7 mouse cellular contexts compared by ENCODE assay signal in genomic region chr11:119219816-119220465, GRCm38 (mm10). TPM values are rescaled to one million over a fixed set of nuclear protein-coding genes. Genes with fewer than 3 reads are reported as not detected.
DNase-seq lines count a peak whose midpoint lies in the region; ATAC-seq lines count a peak whose summit lies in the region.

No protein-coding gene starts in this region.

- H3K4me2 ChIP-seq in heart, embryonic 11.5 days = peak overlapping the region; percentile 40

- no peak overlapping the region for H3K9ac ChIP-seq in heart, embryonic 11.5 days (ENCODE audit: low read depth, low read length)

- intact Hi-C loops in left cerebral cortex, postnatal 4 days (cut with DNase I) = no loop called here

- no peaks in the 10 kb centered on the region for H3K36me3 ChIP-seq in heart, embryonic 11.5 days (ENCODE audit: control insufficient read depth, insufficient read depth, low read length)

- DNase-seq in brain, adult 2 months (ENCODE audit: low read depth, low spot score) = peak; percentile 95
- DNase-seq in cerebellum, postnatal 36 days = peak; percentile 91 to 94
- DNase-seq in kidney, adult 9 months = peak; percentile 95
- DNase-seq in left cerebral cortex, postnatal 4 days = peak; percentile 94
- DNase-seq in right cerebral cortex, postnatal 14 days = peak; percentile 56
- no peak for DNase-seq in embryo, embryonic 9.5 days (ENCODE audit: extremely low spot score)

- H3K4me3 ChIP-seq in heart, embryonic 11.5 days (ENCODE audit: low read depth, low read length) = no peak overlapping the region

- no peaks in the 10 kb centered on the region for H3K9me3 ChIP-seq in heart, embryonic 11.5 days (replicated peaks; ENCODE audit: control insufficient read depth, low read length)

- WGBS in heart, embryonic 11.5 days (ENCODE audit: insufficient replicate concordance) = 14% methylated on average over 17 of the region's 17 CpGs

- no peak for ATAC-seq in heart, embryonic 11.5 days (replicated peaks; ENCODE audit: insufficient number of reproducible peaks, low FRiP score, low TSS enrichment)

- peaks cover 28% of the 10 kb centered on the region for H3K4me1 ChIP-seq in heart, embryonic 11.5 days (ENCODE audit: control insufficient read depth, insufficient read depth, low read length)

- no peaks in the 10 kb centered on the region for H3K27me3 ChIP-seq in heart, embryonic 11.5 days (ENCODE audit: control insufficient read depth, insufficient read depth, low read length)

- no peak overlapping the region for H3K27ac ChIP-seq in heart, embryonic 11.5 days (ENCODE audit: low read depth, low read length)

RNA-seq across cellular contexts. Expression of gene Tbc1d16, which starts 8.4 kb away (rescaled TPM):
- polyA plus RNA-seq in heart, embryonic 11.5 days (2014; fragmentation: Nextera tagmentation; extraction: Ambion mirVana) = 4.1 and 4.7 TPM in 2 replicates
- total RNA-seq in left cerebral cortex, postnatal 4 days (2021) = 100 to 1,000 TPM; 217 to 222 TPM

RNA-seq across cellular contexts. Expression of gene Ccdc40, which starts 8.4 kb away (rescaled TPM):
- 3.5 and 4.0 TPM in 2 replicates for polyA plus RNA-seq in heart, embryonic 11.5 days (2014; fragmentation: Nextera tagmentation; extraction: Ambion mirVana)
- total RNA-seq in left cerebral cortex, postnatal 4 days (2021) = 1 to 10 TPM; 7.3 to 8.5 TPM

RNA-seq across cellular contexts. Expression of gene Gaa, which starts 47.7 kb away (rescaled TPM):
- polyA plus RNA-seq in heart, embryonic 11.5 days (2014; fragmentation: Nextera tagmentation; extraction: Ambion mirVana) = 49.6 and 62.9 TPM in 2 replicates
- 100 to 1,000 TPM in 1 of 2 experiments, 10 to 100 TPM in 1; 86.9 to 104 TPM for total RNA-seq in left cerebral cortex, postnatal 4 days (2021)
